Mouse (Mus musculus) heart, embryonic 13.5 days (tissue): Measurements from ENCODE around the gene Tubb4b. TPM values are rescaled to one million over a fixed set of nuclear protein-coding genes. Genes with fewer than 3 reads are reported as not detected.
A peak's percentile ranks its signal among the peaks of the same experiment; 100 is the strongest.

Experiments
- ATAC-seq: fragments of 200-750 bp; cut with Nextera tagmentation; 2 replicates; pipeline ENCODE4 v1.8.0; 2017; ENCODE audit warnings: moderate TSS enrichment; ENCODE audit not compliant: insufficient number of reproducible peaks, low FRiP score, low TSS enrichment; ENCODE audit errors: extremely low read depth
- H3K27ac ChIP-seq: fragments of 300-500 bp; sonication (generic); replicated peaks from 2 replicates; pipeline ENCODE4 v1.5.1; 2015; ENCODE audit warnings: moderate library complexity, mild to moderate bottlenecking, inconsistent platforms
- H3K27me3 ChIP-seq: fragments of 300-500 bp; sonication (generic); replicated peaks from 2 replicates; pipeline ENCODE4 v1.6.1; 2015; ENCODE audit warnings: mild to moderate bottlenecking, inconsistent platforms
- H3K36me3 ChIP-seq: fragments of 300-500 bp; sonication (generic); 2 replicates; pipeline ENCODE4 v1.6.1; 2015; ENCODE audit warnings: mild to moderate bottlenecking, inconsistent platforms
- H3K4me1 ChIP-seq: fragments of 300-500 bp; sonication (generic); 2 replicates; pipeline ENCODE4 v1.6.1; 2015; ENCODE audit warnings: inconsistent platforms
- H3K4me2 ChIP-seq: fragments of 300-500 bp; sonication (generic); 2 replicates; pipeline ENCODE4 v1.6.1; 2015; ENCODE audit warnings: inconsistent platforms, mild to moderate bottlenecking, moderate library complexity
- H3K4me3 ChIP-seq: fragments of 300-500 bp; sonication (generic); 2 replicates; pipeline ENCODE4 v1.5.1; 2015; ENCODE audit warnings: moderate library complexity, mild to moderate bottlenecking, inconsistent platforms
- H3K9ac ChIP-seq: fragments of 300-500 bp; sonication (generic); 2 replicates; pipeline ENCODE4 v1.6.1; 2015; ENCODE audit warnings: inconsistent platforms, mild to moderate bottlenecking, moderate library complexity
- H3K9me3 ChIP-seq: fragments of 300-500 bp; sonication (generic); 2 replicates; pipeline ENCODE4 v1.6.1; 2016; ENCODE audit warnings: inconsistent platforms
- WGBS: fragments of 180-500 bp; shearing (Covaris S2); methylation state at CpG from one replicate; pipeline ENCODE4 v1.1.7; 2015; ENCODE audit warnings: mixed read lengths; 5-methylcytosine and 5-hydroxymethylcytosine counted together
- polyA plus RNA-seq: library from polyadenylated mRNA; unstranded; fragments of >200 nt; fragmentation: Nextera tagmentation; extraction: Ambion mirVana; gene quantifications from 2 replicates; pipeline ENCODE4 v1.2.1, GENCODE M21; 2015

Gene Tubb4b
- polyA plus RNA-seq, 1 experiment from 2014 or later, result 402 TPM

- Histone ChIP-seq H3K4me3 (no peak overlapping the region), H3K36me3 (no peaks in the 10 kb centered on the region), H3K9ac (0 out of 2 replicates have a peak overlapping the region, but pooled peaks have one; percentile 4), H3K27ac (peak overlapping the region; percentile 67), H3K4me2 (no peak overlapping the region), H3K9me3 (no peaks in the 10 kb centered on the region), H3K27me3 (peaks cover 66% of the 10 kb centered on the region), H3K4me1 (peaks cover 49% of the 10 kb centered on the region)
- 32% methylated on average over 6 of the region's 6 CpGs for WGBS
- ATAC-seq, result no peak
Measured at GRCm38 (mm10) chr2:25176573-25176972, 47.9 kb downstream of the Tubb4b start.

- Histone ChIP-seq H3K36me3 (no peaks in the 10 kb centered on the region), H3K9ac (no peak overlapping the region), H3K4me2 (no peak overlapping the region), H3K27ac (no peak overlapping the region), H3K4me3 (no peak overlapping the region), H3K9me3 (no peaks in the 10 kb centered on the region), H3K4me1 (peaks cover 44% of the 10 kb centered on the region), H3K27me3 (peaks cover 58% of the 10 kb centered on the region)
- 66% methylated on average over 4 of the region's 4 CpGs for WGBS
- ATAC-seq, result no peak
Measured at GRCm38 (mm10) chr2:25175690-25176078, 48.8 kb downstream of the Tubb4b start.

GRCm38 (mm10) chr2:25174866-25175689, 49.4 kb downstream of the Tubb4b start:
- no peak overlapping the region for H3K9ac ChIP-seq
- no peak overlapping the region for H3K4me2 ChIP-seq
- WGBS, result 49% methylated on average over 7 of the region's 7 CpGs
- no peaks in the 10 kb centered on the region for H3K36me3 ChIP-seq
- peaks cover 55% of the 10 kb centered on the region for H3K27me3 ChIP-seq
- no peaks in the 10 kb centered on the region for H3K9me3 ChIP-seq
- no peak for ATAC-seq
- no peak overlapping the region for H3K4me3 ChIP-seq
- H3K27ac ChIP-seq, result no peak overlapping the region
- H3K4me1 ChIP-seq, result peaks cover 47% of the 10 kb centered on the region

- Histone ChIP-seq H3K36me3 (no peaks in the 10 kb centered on the region), H3K9me3 (no peaks in the 10 kb centered on the region), H3K4me2 (no peak overlapping the region), H3K4me3 (no peak overlapping the region), H3K27ac (no peak overlapping the region), H3K4me1 (peaks cover 48% of the 10 kb centered on the region), H3K9ac (no peak overlapping the region), H3K27me3 (peaks cover 42% of the 10 kb centered on the region)
- 88% methylated on average over 4 of the region's 4 CpGs for WGBS
- ATAC-seq, result no peak
Measured at GRCm38 (mm10) chr2:25173821-25174220, 50.7 kb downstream of the Tubb4b start.

GRCm38 (mm10) chr2:25172629-25173028, 51.9 kb downstream of the Tubb4b start:
- Histone ChIP-seq H3K27me3 (peaks cover 30% of the 10 kb centered on the region), H3K9me3 (no peaks in the 10 kb centered on the region), H3K9ac (no peak overlapping the region), H3K4me2 (no peak overlapping the region), H3K27ac (no peak overlapping the region), H3K36me3 (no peaks in the 10 kb centered on the region), H3K4me3 (no peak overlapping the region), H3K4me1 (peaks cover 45% of the 10 kb centered on the region)
- ATAC-seq, result no peak
- WGBS, result 47% methylated on average over 8 of the region's 8 CpGs

Other genes with a start within 250 kb of the Tubb4b start
- gene Mrpl41, start 249.6 kb downstream of the Tubb4b start, polyA plus RNA-seq, result 109 and 125 TPM in 2 replicates
- 7.7 and 8.7 TPM in 2 replicates for gene Pnpla7, start 248.7 kb downstream of the Tubb4b start, polyA plus RNA-seq
- gene Nsmf, start 170.3 kb downstream of the Tubb4b start, polyA plus RNA-seq, result 49.4 and 51.0 TPM in 2 replicates
- not detected in 2 replicates for gene Entpd8, start 144.4 kb downstream of the Tubb4b start, polyA plus RNA-seq
- gene Noxa1, start 129.6 kb downstream of the Tubb4b start, polyA plus RNA-seq, result 0.09 TPM in 1 of 2 replicates, not detected in the other
- gene Nrarp, start 43.9 kb downstream of the Tubb4b start, polyA plus RNA-seq, result 7.7 and 8.2 TPM in 2 replicates
- gene Tor4a, start 27.8 kb downstream of the Tubb4b start, polyA plus RNA-seq, result 6.4 and 6.9 TPM in 2 replicates
- gene Nelfb, start 13.2 kb downstream of the Tubb4b start, polyA plus RNA-seq, result 68.8 and 72.8 TPM in 2 replicates
- not detected in 2 replicates for gene Stpg3, start 10.1 kb downstream of the Tubb4b start, polyA plus RNA-seq
- gene Fam166a, start 6.0 kb downstream of the Tubb4b start, polyA plus RNA-seq, result not detected in 2 replicates
- gene Slc34a3, start 9.7 kb upstream of the Tubb4b start, polyA plus RNA-seq, result not detected in 2 replicates
- not detected in 2 replicates for gene Rnf224, start 12.1 kb upstream of the Tubb4b start, polyA plus RNA-seq
- 6.6 and 7.2 TPM in 2 replicates for gene Rnf208, start 17.6 kb upstream of the Tubb4b start, polyA plus RNA-seq
- gene Cysrt1, start 17.8 kb upstream of the Tubb4b start, polyA plus RNA-seq, result not detected in 2 replicates
- gene AL732309.1, start 22.2 kb upstream of the Tubb4b start, polyA plus RNA-seq, result 2.1 and 2.9 TPM in 2 replicates
- 15.5 and 15.9 TPM in 2 replicates for gene Tmem203, start 30.7 kb upstream of the Tubb4b start, polyA plus RNA-seq
- 3.5 and 4.3 TPM in 2 replicates for gene Tprn, start 37.9 kb upstream of the Tubb4b start, polyA plus RNA-seq
- gene Ssna1, start 47.7 kb upstream of the Tubb4b start, polyA plus RNA-seq, result 144 and 158 TPM in 2 replicates
- 77.3 and 82.5 TPM in 2 replicates for gene Anapc2, start 47.8 kb upstream of the Tubb4b start, polyA plus RNA-seq
- not detected in 2 replicates for gene Tmem210, start 63.4 kb upstream of the Tubb4b start, polyA plus RNA-seq
- gene Lrrc26, start 65.2 kb upstream of the Tubb4b start, polyA plus RNA-seq, result not detected in 2 replicates
- 0.09 and 0.16 TPM in 2 replicates for gene Grin1, start 94.5 kb upstream of the Tubb4b start, polyA plus RNA-seq
- 28.4 and 31.3 TPM in 2 replicates for gene Man1b1, start 107.6 kb upstream of the Tubb4b start, polyA plus RNA-seq
- gene Dpp7, start 131.7 kb upstream of the Tubb4b start, polyA plus RNA-seq, result 13.6 and 14.4 TPM in 2 replicates
- gene Uap1l1, start 141.0 kb upstream of the Tubb4b start, polyA plus RNA-seq, result 14.9 and 17.0 TPM in 2 replicates
- 16.5 and 18.1 TPM in 2 replicates for gene Sapcd2, start 147.6 kb upstream of the Tubb4b start, polyA plus RNA-seq
- 0.51 and 0.68 TPM in 2 replicates for gene Entpd2, start 171.2 kb upstream of the Tubb4b start, polyA plus RNA-seq
- 26.6 and 29.0 TPM in 2 replicates for gene Npdc1, start 174.6 kb upstream of the Tubb4b start, polyA plus RNA-seq
- 0.07 TPM in 1 of 2 replicates, not detected in the other for gene Fut7, start 198.6 kb upstream of the Tubb4b start, polyA plus RNA-seq
- gene Abca2, start 204.0 kb upstream of the Tubb4b start, polyA plus RNA-seq, result 2.7 and 3.2 TPM in 2 replicates
- 1.8 and 2.5 TPM in 2 replicates for gene Clic3, start 232.1 kb upstream of the Tubb4b start, polyA plus RNA-seq
- gene Paxx, start 236.4 kb upstream of the Tubb4b start, polyA plus RNA-seq, result 25.6 and 25.7 TPM in 2 replicates
- 19.8 and 20.7 TPM in 2 replicates for gene Ptgds, start 245.3 kb upstream of the Tubb4b start, polyA plus RNA-seq